Mouse (Mus musculus): ENCODE measurements at regions not wholly inside any gene's neighbourhood (a gene's known extent, or its start where the extent isn't known, plus 50 kb on each side); places are given as distances from the start of the nearest gene placed in this dataset.
A peak's percentile ranks its signal among the peaks of the same experiment; 100 is the strongest.

- DNase-seq (ENCODE audit: low spot score), result no peak
Observed at GRCm38 (mm10) chr13:18063677-18064076, 70.5 kb upstream of the Yae1d1 start.

GRCm38 (mm10) chr13:18060265-18060664, 67.1 kb upstream of the Yae1d1 start:
- DNase-seq (ENCODE audit: low spot score), result no peak

- DNase-seq (ENCODE audit: low spot score), result peak; percentile 3
Observed at GRCm38 (mm10) chr13:18057231-18057912, 64.2 kb upstream of the Yae1d1 start.

- no peak for DNase-seq (ENCODE audit: low spot score)
Observed at GRCm38 (mm10) chr13:18056816-18057215, 63.7 kb upstream of the Yae1d1 start.

- DNase-seq (ENCODE audit: low spot score), result no peak
Observed at GRCm38 (mm10) chr13:18043154-18043553, 50.0 kb upstream of the Yae1d1 start.

All from T-cell, adult 2 months (primary cell).